In genomic region chr12:24930760-24931159, GRCm38 (mm10) we compare ENCODE assay signal across 22 mouse cellular contexts. TPM values are rescaled to one million over a fixed set of nuclear protein-coding genes. Genes with fewer than 3 reads are reported as not detected.
A peak's percentile ranks its signal among the peaks of the same experiment; 100 is the strongest.
DNase-seq lines count a peak whose midpoint lies in the region; ATAC-seq and TF ChIP-seq lines count a peak whose summit lies in the region.
"Had no signal": no experiment of that assay in that cellular context is flagged by ENCODE, and none has a peak within 500 bp of the region (broad histone marks: within the 10 kb centered on the region; RNA-seq: fewer than 3 reads in every experiment).

No protein-coding gene starts in this region.

- H3K36me3 ChIP-seq in stomach, embryonic 15.5 days = peaks cover 4% of the 10 kb centered on the region; the same call in 1 of the 2 replicates
- no peaks in the 10 kb centered on the region for H3K36me3 ChIP-seq in stomach, postnatal 0 days (ENCODE audit: control insufficient read depth, insufficient read depth, low read length)
- no peaks in the 10 kb centered on the region for H3K36me3 ChIP-seq in liver, embryonic 12.5 days
- H3K36me3 ChIP-seq: hindbrain, embryonic 15.5 days had no signal

- no peaks in the 10 kb centered on the region for H3K9me3 ChIP-seq in stomach, embryonic 15.5 days
- H3K9me3 ChIP-seq in stomach, postnatal 0 days (ENCODE audit: control insufficient read depth, low read length) = no peaks in the 10 kb centered on the region
- no peaks in the 10 kb centered on the region for H3K9me3 ChIP-seq in liver, embryonic 12.5 days (replicated peaks)
- H3K9me3 ChIP-seq: hindbrain, embryonic 15.5 days; limb, embryonic 13.5 days; megakaryocyte, embryonic 14.5 days had no signal

- H3K27ac ChIP-seq in stomach, embryonic 15.5 days = no peak overlapping the region
- no peak overlapping the region for H3K27ac ChIP-seq in stomach, postnatal 0 days (replicated peaks)
- peak overlapping the region; percentile 11 for H3K27ac ChIP-seq in liver, embryonic 12.5 days
- H3K27ac ChIP-seq: heart, adult 2 months; hindbrain, embryonic 15.5 days; limb, embryonic 13.5 days had no signal

- no peaks in the 10 kb centered on the region for H3K27me3 ChIP-seq in stomach, embryonic 15.5 days (replicated peaks)
- H3K27me3 ChIP-seq in stomach, postnatal 0 days (ENCODE audit: control insufficient read depth, insufficient read depth, low read length) = no peaks in the 10 kb centered on the region
- peaks cover 11% of the 10 kb centered on the region for H3K27me3 ChIP-seq in liver, embryonic 12.5 days (replicated peaks)
- H3K27me3 ChIP-seq: CH12.LX; hindbrain, embryonic 15.5 days; limb, embryonic 13.5 days; megakaryocyte, embryonic 14.5 days; Patski had no signal

- H3K4me3 ChIP-seq in stomach, embryonic 15.5 days (replicated peaks) = no peak overlapping the region
- H3K4me3 ChIP-seq in stomach, postnatal 0 days (ENCODE audit: low read depth, low read length) = no peak overlapping the region
- H3K4me3 ChIP-seq in liver, embryonic 12.5 days = no peak overlapping the region
- H3K4me3 ChIP-seq: heart, adult 2 months; hindbrain, embryonic 15.5 days; limb, embryonic 13.5 days; megakaryocyte, embryonic 14.5 days had no signal

- peak; percentile 22 for DNase-seq in adrenal gland, adult 8-10 months
- DNase-seq in adrenal gland, postnatal 4 days (ENCODE audit: low spot score in 2 of 2) = no peak
- no peak for DNase-seq in stomach, postnatal 0 days (ENCODE audit: low spot score)
- peak; percentile 44 for DNase-seq in testis, postnatal 14 days (ENCODE audit: low spot score)
- DNase-seq in MN1 (ENCODE audit: low spot score) = no peak
- DNase-seq in cerebellum, adult 11-12 months = no peak
- DNase-seq: cerebellum, adult 8-10 months; gastrocnemius, postnatal 10 days; heart, adult 2 months; heart, postnatal 14 days; kidney, postnatal 10 days; lung, postnatal 10 days; right cerebral cortex, postnatal 25 days had no signal

- H3K4me1 ChIP-seq in stomach, embryonic 15.5 days = peaks cover 4% of the 10 kb centered on the region; the same call in 1 of the 2 replicates
- no peaks in the 10 kb centered on the region for H3K4me1 ChIP-seq in stomach, postnatal 0 days (replicated peaks; ENCODE audit: control insufficient read depth, insufficient read depth)
- peaks cover 22% of the 10 kb centered on the region for H3K4me1 ChIP-seq in liver, embryonic 12.5 days

- 63% methylated on average over 3 of the region's 3 CpGs for WGBS in stomach, embryonic 15.5 days
- 79% methylated on average over 3 of the region's 3 CpGs for WGBS in stomach, postnatal 0 days
- WGBS in liver, embryonic 12.5 days (ENCODE audit: insufficient replicate concordance) = 44% methylated on average over 3 of the region's 3 CpGs

- 0 out of 2 replicates have a peak, but pooled peaks have one; percentile 28 for ATAC-seq in stomach, embryonic 15.5 days (ENCODE audit: insufficient read depth, low FRiP score, low read depth)
- no peak for ATAC-seq in stomach, postnatal 0 days (ENCODE audit: low FRiP score, low TSS enrichment)
- peak; percentile 93 for ATAC-seq in liver, embryonic 12.5 days
- ATAC-seq: activated CD4-positive, CD25-positive, alpha-beta regulatory T cell, adult 4 months; intestine, postnatal 0 days; Patski had no signal

- TF ChIP-seq EP300 in stomach, postnatal 0 days (optimal IDR thresholded peaks at IDR 0.05) = no peak

- no peak overlapping the region for H3K4me2 ChIP-seq in stomach, embryonic 15.5 days
- H3K4me2 ChIP-seq in stomach, postnatal 0 days (replicated peaks; ENCODE audit: low read depth) = no peak overlapping the region
- H3K4me2 ChIP-seq in liver, embryonic 12.5 days = peak overlapping the region; percentile 13
- H3K4me2 ChIP-seq: hindbrain, embryonic 15.5 days; limb, embryonic 13.5 days had no signal

- no peak for TF ChIP-seq CTCF in stomach, postnatal 0 days (IDR thresholded peaks at IDR 0.05; ENCODE audit: low read depth)

- no peak overlapping the region for H3K9ac ChIP-seq in stomach, embryonic 15.5 days
- H3K9ac ChIP-seq in stomach, postnatal 0 days (ENCODE audit: low read length) = no peak overlapping the region
- H3K9ac ChIP-seq in liver, embryonic 12.5 days = 0 out of 2 replicates have a peak overlapping the region, but pooled peaks have one; percentile 29
- H3K9ac ChIP-seq: hindbrain, embryonic 15.5 days; limb, embryonic 13.5 days had no signal

RNA-seq across cellular contexts. Expression of gene Kidins220, which starts 44.0 kb away (rescaled TPM):
- total RNA-seq in adrenal gland, adult 8-10 months (2022) = 100 to 1,000 TPM; 105 to 132 (median 121) TPM
- total RNA-seq in adrenal gland, postnatal 4 days (2021) = 100 to 1,000 TPM in 1 of 2 experiments, 10 to 100 TPM in 1; 94.4 to 126 TPM
- polyA plus RNA-seq in stomach, embryonic 15.5 days (2015; fragmentation: Nextera tagmentation; extraction: Ambion mirVana) = 25.5 and 26.1 TPM in 2 replicates
- polyA plus RNA-seq in stomach, postnatal 0 days (2015; fragmentation: Nextera tagmentation; extraction: Ambion mirVana) = 9.1 and 9.9 TPM in 2 replicates
- 12.2 and 13.6 TPM in 2 replicates for polyA plus RNA-seq in liver, embryonic 12.5 days (2016; fragmentation: Nextera tagmentation; extraction: Ambion mirVana)

Comparison
In these comparisons a context has a peak if more than half of its experiments do, and no peak if none do; other contexts are left out.
1. DNase-seq: peak in adrenal gland, adult 8-10 months (single experiment) and testis, postnatal 14 days (single experiment); none in adrenal gland, postnatal 4 days (0 of 2), stomach, postnatal 0 days (single experiment), MN1 (single experiment) and cerebellum, adult 11-12 months (single experiment).